Mouse (Mus musculus): Measurements from ENCODE around the gene Ttc28.

Gene Ttc28

GRCm38 (mm10) chr5:111205817-111206216, 326.2 kb downstream of the Ttc28 start:
- no peak for DNase-seq (ENCODE audit: low spot score in 2 of 2)

GRCm38 (mm10) chr5:111207924-111208659, 328.5 kb downstream of the Ttc28 start:
- no peak for DNase-seq (ENCODE audit: low spot score in 2 of 2)

GRCm38 (mm10) chr5:111208660-111208969, 329.0 kb downstream of the Ttc28 start:
- DNase-seq (ENCODE audit: low spot score in 2 of 2) = peak; percentile 34 to 51

- DNase-seq (ENCODE audit: low spot score in 2 of 2) = no peak
Measured at GRCm38 (mm10) chr5:111213935-111214450, 334.4 kb downstream of the Ttc28 start.

GRCm38 (mm10) chr5:111214890-111215289, 335.3 kb downstream of the Ttc28 start:
- DNase-seq (ENCODE audit: low spot score in 2 of 2) = no peak

- DNase-seq (ENCODE audit: low spot score in 2 of 2) = no peak
Measured at GRCm38 (mm10) chr5:111215722-111216121, 336.1 kb downstream of the Ttc28 start.

- DNase-seq (ENCODE audit: low spot score in 2 of 2) = peak; percentile 39 to 43
Measured at GRCm38 (mm10) chr5:111216166-111216565, 336.6 kb downstream of the Ttc28 start.

GRCm38 (mm10) chr5:111217447-111218110, 338.0 kb downstream of the Ttc28 start:
- DNase-seq (ENCODE audit: low spot score in 2 of 2) = no peak

GRCm38 (mm10) chr5:111218111-111218891, 338.7 kb downstream of the Ttc28 start:
- no peak for DNase-seq (ENCODE audit: low spot score in 2 of 2)

GRCm38 (mm10) chr5:111218998-111219397, 339.4 kb downstream of the Ttc28 start:
- DNase-seq (ENCODE audit: low spot score in 2 of 2) = no peak

- no peak for DNase-seq (ENCODE audit: low spot score in 2 of 2)
Measured at GRCm38 (mm10) chr5:111220679-111221380, 341.2 kb downstream of the Ttc28 start.

GRCm38 (mm10) chr5:111222820-111223219, 343.2 kb downstream of the Ttc28 start:
- DNase-seq (ENCODE audit: low spot score in 2 of 2) = no peak

GRCm38 (mm10) chr5:111225306-111225705, 345.7 kb downstream of the Ttc28 start:
- DNase-seq (ENCODE audit: low spot score in 2 of 2) = no peak

- DNase-seq (ENCODE audit: low spot score in 2 of 2) = no peak
Measured at GRCm38 (mm10) chr5:111226486-111226885, 346.9 kb downstream of the Ttc28 start.

GRCm38 (mm10) chr5:111227850-111228249, 348.2 kb downstream of the Ttc28 start:
- DNase-seq (ENCODE audit: low spot score in 2 of 2) = no peak

- no peak for DNase-seq (ENCODE audit: low spot score in 2 of 2)
Measured at GRCm38 (mm10) chr5:111228302-111229040, 348.9 kb downstream of the Ttc28 start.

GRCm38 (mm10) chr5:111229041-111229394, 349.4 kb downstream of the Ttc28 start:
- no peak for DNase-seq (ENCODE audit: low spot score in 2 of 2)

- DNase-seq (ENCODE audit: low spot score in 2 of 2) = no peak
Measured at GRCm38 (mm10) chr5:111229671-111230070, 350.1 kb downstream of the Ttc28 start.

GRCm38 (mm10) chr5:111231044-111231443, 351.4 kb downstream of the Ttc28 start:
- no peak for DNase-seq (ENCODE audit: low spot score in 2 of 2)

- no peak for DNase-seq (ENCODE audit: low spot score in 2 of 2)
Measured at GRCm38 (mm10) chr5:111231769-111232168, 352.2 kb downstream of the Ttc28 start.

- no peak for DNase-seq (ENCODE audit: low spot score in 2 of 2)
Measured at GRCm38 (mm10) chr5:111233022-111233709, 353.6 kb downstream of the Ttc28 start.
